Mouse (Mus musculus): Measurements from ENCODE around the gene Lrch4.
A peak's percentile ranks its signal among the peaks of the same experiment; 100 is the strongest.
"Not testable (repeated sequence)": the region's sequence is repeated elsewhere in the genome, so short reads cannot be mapped to it uniquely, and the experiment has no call there.

Lrch4 gene

DNA sequence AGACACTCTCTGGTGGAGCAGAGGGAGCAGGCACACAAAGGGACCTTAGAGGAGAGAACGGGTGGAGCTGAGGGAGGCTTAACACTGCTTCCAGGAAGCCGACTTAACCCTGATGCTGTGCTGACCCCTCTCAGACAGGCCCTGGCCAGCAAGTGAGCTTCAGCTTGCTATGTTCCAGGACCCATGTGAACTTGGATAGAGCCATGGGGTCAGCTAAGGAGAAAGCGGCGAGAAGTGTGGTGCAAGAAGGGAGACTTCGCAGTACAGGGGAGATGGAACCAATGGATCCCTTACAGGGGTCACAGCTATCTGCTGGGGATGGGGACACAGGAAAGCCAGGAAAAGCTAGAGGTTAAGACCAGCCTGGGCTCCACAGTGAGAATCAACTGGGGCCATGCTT lies 15.8 kb upstream of the Lrch4 start:
- no peak for DNase-seq (ENCODE audit: low spot score)

DNA sequence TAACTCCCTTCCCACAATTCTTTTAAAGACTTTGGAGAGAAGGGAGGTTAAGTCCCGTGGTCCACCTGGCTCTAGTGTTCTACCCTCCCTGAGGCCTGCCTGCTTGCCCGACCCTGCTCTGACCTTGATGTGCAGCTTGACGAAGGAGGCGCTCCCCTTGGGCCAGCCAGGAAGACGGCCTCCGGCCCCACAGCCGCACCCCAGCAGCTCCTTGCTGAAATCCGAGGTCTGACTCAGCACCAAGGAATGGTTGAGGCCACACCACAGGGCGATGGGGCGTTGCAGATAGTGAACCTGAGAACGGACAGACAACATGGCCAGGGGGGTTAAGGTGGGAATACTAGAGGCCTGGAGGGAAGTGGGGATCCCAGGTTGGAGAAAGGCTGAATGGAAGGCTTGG lies 15.4 kb upstream of the Lrch4 start, which contains the start of gene Pcolce:
Pcolce (minus strand) TSS at position 235 of the 400 bp plus-strand sequence.
- no peak for DNase-seq (ENCODE audit: low spot score)

DNA sequence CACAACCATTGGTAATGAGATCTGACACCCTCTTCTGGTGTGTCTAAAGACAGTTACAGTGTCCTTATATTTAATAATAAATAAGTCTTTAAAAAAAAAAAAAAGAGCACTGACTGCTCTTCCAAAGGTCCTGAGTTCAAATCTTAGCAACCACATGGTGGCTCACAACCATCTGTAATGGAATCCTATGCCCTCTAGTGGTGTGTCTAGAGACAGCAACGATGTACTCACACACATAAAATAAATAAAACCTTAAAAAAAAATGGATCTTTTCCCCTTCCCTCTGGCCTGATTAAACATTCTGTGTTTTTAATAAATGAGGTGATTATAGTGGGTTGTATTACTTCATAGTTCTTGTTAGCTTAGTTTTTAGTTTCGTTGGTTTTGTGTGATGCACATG lies 14.0 kb upstream of the Lrch4 start:
- DNase-seq (ENCODE audit: low spot score), result not testable (repeated sequence)

DNA sequence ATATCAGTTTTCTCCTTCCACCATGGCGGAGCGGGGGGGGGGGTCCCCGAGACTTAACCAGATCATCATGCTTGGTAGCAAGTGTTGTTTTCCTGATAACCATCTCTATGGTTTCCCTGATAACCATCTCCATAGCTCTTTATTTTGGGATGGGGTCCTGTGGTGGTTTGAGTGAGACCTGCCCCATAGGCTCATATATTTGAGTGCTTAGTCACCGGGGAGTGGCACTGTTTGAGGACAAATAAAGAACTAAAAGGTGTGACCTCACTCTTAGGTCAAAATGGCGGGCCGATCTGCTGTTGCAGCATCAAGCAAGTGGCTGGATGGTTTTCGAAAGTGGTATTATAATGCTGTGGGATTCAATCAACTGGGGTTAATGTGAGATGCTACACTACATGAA lies 13.6 kb upstream of the Lrch4 start:
- DNase-seq (ENCODE audit: low spot score), result no peak

DNA sequence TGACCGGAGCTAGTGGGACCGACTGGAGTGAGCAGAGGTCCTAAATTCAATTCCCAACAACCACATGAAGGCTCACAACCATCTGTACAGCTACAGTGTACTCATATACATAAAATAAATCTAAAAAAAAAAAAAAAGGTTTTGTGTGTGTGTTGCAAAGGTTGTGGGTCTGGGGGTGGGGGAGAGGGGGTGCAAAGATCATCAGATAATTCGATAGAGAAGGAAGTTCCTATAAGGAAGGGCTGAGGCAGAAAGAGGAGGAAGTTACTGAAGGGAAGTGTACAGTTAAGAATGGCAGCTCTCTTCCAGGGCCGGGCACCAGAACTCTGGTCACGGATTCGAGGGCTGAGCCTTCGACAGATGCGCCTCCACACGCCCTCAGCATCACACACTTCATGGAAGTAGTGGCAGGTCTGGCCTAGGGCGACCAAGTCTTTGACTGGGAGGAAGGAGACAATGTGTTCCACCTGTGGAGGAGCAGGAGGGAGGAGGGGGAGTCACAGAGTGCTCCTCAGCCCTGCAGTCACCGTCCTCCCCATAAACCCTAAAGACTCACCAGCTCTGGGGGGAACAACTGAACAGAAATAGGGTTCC lies 4.9 kb upstream of the Lrch4 start:
- DNase-seq (ENCODE audit: low spot score), result no peak

DNA sequence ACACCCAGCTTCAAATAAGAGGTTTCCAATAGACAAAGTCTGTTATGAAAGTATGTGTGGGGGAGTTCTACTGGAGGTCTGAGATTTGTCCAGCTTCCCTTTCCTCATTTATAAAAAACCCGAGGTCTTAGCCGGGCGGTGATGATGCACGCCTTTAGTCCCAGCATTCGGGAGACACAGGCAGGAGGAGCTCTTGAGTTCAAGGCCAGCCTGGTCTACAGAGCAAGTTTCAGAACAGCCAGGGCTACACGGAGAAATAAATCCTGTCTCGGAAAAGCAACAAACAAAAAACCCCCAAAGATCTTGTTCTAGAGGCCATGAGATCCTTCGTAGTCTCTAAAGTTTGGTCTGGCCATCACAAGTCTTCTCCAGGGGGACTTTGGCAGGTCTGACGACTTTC lies 930 bp upstream of the Lrch4 start:
- DNase-seq (ENCODE audit: low spot score), result peak; percentile 61

DNA sequence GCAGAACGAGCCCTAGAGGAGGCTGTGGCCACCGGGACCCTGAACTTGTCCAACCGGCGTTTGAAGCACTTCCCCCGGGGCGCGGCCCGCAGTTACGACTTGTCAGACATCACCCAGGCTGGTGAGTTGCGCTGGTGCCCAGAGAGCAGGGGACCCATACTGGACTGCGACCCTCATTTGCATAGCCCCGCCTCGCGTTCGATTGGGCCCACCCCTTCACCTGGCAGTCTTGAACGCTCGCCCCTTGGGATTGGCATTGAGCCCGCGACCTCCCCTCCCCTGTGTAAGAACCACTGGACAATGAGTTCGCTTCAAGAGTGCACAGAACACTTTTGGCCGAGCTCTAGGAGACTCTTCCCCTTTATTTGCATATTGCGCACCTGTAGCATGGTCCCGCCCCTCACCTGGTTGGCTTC lies 393 bp downstream of the Lrch4 start:
- DNase-seq (ENCODE audit: low spot score), result peak; percentile 71

DNA sequence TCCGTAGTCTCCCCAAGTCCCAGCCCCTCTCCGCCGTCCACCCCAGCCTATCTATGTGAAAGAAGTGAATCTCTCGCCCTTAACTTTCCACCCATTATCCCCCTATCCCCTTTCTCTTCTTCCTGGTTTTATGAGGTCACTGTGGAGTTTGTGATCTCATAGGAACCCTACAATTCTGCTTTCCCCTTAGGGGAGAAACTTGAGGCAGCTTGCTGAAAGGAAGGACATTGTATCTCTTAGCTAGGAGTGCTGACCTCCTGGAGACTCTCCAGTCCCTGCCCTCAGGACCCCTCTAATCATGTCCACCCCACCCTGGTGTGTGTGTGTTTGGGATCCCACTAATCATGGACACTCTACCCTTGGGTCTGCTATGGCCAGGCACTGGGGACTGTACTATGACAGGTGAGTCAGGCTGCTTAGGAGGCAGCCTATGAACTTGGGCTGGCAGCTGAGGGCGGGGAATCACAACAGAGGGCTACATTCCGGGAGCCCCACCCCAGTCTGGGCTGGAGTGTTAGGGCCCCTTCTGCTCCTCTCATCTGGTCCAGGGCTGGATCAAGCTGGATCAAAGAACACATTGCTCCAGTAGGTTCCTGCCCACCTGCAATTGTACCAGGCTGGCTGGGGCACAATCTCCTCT lies 1.1 kb downstream of the Lrch4 start:
- no peak for DNase-seq (ENCODE audit: low spot score)

DNA sequence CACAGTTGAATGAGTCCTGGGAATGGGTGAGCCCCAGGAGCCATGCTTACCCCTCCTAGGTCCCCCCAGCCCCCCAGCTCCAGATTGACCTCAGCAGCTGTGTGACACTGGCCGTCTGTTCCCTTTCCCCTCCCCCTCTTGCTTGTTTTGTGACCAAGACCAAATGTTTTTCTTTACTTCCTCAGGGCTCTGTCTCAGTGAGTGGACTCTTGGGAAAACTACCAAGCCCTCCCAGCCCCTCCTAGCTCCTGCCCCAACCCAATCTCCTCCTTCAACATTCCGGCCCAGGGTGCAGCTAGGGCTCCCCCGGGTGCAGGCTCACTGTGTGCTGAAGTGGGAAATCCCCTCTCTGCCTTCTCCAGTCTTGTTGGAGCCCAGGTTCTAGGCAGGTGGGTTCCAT lies 1.7 kb downstream of the Lrch4 start:
- no peak for DNase-seq (ENCODE audit: low spot score)

DNA sequence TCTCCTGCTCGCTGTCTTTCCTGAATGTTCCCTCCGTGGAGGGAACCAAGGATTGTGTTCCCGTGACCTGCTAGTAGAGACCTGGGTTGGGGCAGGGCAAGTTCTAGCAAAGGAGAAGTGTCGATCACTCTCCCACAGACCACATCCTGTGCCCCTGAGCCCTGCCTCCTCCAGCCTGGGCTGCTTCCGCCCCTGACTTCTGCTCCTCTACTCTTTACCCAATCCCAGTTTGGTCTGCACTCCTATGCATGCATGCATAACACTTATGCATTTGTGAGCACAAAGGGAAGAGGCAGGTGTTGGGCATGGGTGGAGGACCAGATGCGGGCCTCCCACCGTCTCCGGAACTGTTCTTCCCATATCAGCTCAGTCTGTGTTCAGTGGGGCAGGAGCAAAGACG lies 2.2 kb downstream of the Lrch4 start:
- no peak for DNase-seq (ENCODE audit: low spot score)

DNA sequence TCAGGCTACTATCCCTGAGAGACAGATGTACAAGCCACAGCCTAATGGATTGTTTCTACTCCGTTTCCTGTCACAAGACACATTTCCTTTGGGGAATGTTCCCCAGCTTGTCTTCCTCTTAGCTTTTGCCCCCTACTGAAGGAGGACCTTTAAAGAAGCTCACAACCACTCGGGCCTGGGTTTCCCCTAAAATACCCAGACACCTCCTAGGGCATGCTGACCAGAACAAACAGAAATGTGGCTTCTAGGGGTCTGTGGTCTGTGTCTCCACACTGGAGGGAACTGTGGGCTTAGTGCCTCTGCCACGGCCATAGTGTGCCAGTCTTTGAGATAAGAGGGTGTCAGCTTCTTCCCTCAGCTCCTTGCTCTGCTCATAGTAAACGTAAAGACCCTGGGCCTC lies 2.7 kb downstream of the Lrch4 start:
- DNase-seq (ENCODE audit: low spot score), result no peak

DNA sequence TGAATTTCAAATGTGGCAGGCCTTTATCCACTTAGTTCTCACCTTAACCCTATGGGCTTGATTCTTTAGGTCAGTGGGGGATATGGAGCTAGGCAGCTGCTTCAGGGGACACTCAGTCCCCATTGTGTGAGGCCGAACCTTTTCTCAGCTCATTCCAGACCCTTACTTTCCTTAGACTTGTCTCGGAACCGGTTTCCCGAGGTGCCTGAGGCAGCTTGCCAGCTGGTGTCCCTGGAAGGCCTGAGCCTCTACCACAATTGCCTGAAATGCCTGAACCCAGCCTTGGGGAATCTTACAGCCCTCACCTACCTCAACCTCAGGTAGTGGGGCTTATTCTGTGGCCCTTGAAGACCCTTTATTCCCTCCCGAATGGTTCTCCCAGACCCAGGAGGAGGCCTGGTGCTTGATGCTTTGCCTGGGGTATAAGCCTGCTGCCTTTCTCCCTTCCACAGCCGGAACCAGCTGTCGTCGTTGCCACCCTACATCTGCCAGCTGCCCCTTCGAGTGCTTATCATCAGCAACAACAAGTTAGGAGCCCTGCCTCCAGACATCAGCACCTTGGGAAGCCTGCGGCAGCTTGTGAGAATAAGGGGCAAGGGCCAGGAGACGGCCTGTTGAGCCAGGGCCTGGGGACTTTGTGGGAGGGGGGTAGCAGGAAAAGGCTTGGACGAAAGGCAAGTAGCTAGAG lies 4.6 kb downstream of the Lrch4 start:
- no peak for DNase-seq (ENCODE audit: low spot score)

DNA sequence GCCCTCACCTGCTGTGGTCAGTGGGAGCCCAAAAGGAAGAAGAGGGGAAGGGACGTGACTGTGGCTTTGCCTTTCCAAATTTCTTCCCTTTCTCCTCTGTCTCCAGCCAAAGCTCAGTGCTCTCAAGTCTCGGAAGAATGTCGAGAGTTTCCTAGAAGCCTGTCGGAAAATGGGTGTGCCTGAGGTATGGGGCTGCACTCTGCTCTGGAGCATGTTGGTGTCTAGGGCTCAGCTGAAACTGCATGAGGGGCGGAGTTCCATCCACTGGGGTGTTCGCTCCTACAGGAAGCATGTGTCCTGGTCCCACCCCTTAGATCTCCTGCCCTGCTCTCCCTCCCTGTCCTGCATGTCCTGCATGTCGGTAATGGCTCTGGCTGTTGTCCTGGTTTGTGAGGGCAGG lies 10.6 kb downstream of the Lrch4 start:
- DNase-seq (ENCODE audit: low spot score), result no peak

DNA sequence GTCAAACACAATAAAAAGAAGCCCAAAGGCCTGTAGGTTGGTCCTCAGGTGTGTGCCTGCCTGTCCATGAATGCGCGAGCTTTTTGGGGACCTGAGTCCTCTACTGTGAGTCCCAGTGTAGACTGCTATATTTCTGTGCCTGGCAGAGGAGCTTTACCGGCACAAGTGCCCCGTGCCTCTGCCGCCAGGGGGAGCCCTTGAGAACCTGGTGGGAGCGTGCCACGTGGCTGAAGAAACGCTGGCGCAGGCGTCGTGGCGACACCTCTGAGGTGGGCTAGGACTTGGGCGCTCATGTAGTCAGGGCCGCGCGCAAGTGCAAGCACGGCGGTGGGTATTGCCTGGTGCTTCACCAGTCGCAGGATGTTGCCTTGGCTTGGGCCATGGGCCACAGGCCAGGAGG lies 12.1 kb downstream of the Lrch4 start, which contains the start of gene Sap25:
Sap25 (plus strand) TSS at position 281 of the 400 bp plus-strand sequence.
- no peak for DNase-seq (ENCODE audit: low spot score)

DNA sequence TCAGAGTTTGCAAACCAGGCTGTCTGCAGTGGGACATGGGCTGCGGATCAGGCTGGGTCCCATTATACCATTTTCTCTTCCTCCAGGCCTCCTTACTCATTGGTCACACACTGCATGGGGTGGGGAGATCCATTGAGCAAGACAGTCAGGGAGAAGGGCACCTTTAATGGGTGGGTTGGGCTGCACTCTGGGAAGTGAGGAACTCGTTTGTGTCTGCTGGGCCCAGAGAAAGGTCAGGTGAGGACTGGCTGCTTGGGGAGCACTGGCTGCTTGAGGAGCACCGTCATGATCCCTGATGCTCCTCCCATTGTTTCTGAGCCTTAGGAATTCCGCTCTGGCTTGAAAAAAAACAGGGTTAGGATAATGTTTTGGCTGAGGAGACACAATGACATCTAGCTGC lies 14.0 kb downstream of the Lrch4 start:
- DNase-seq (ENCODE audit: low spot score), result no peak

DNA sequence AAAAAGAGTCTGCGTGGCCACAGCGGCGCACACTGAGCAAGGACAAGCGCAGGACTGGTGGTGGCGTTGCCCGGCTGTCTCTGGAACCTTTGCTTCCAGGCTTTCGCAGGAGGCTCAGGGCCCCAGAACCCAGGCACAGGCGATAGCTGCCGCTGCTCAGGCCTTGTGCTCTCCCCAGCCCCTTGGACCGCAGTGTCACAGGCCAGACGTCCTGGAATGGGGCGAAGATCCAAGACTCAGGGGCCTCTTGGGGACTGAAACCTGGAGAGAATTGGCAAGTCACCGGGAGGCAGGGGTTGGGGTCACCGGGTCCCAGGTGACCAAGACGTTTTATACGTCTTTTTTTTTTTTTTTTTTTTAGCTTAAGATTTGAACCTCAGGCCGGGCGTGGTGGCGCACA lies 15.6 kb downstream of the Lrch4 start:
- no peak for DNase-seq (ENCODE audit: low spot score)

DNA sequence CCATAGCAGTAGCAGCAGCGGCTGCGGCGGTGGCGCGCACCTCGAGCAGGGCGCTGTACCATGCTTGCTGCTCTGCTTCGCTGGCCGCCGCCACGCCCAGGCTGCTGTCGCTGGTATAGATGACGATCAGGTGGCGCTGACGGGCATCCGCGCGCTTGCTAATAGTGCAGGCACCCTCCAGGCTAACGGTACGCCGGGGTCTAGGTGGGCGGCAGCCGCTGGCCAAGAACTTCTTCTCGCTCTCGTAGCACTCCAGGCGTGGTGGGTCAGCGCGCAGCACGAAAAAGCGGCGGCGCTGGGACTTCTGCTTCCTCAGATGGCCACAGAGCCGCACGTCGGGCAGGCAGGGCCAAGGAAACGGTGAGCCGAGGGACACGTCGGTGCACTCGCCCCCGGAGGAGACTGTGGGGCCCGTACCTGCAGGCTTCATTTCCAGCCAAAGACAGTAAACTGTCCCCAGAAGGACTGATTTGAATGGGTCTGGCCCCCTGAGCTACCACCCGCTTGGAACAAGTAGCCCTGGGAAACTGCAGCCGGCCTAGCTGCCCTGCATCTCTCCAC lies 16.2 kb downstream of the Lrch4 start:
- DNase-seq (ENCODE audit: low spot score), result peak; percentile 49

DNA sequence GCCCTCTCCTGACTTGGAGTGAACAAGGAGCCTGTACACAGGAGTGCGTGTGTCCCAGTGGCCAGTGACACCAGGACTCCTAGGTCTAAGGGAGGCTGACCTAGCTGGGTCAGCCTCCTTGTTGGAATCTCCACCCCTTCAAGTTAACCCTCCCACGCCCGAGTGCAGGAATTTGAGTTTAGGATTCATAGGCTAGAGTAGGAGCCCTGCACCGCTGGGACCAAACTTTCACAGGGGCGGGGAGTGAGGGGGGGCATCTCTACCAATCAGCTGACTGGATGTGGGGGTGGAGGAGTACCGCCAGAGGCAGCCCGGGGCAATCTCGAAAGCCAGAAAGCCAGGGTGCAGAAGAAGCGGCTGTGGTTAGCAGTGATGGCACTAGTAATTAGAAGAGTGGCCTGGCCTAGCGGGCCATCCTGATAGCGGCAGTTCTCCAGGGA lies 16.8 kb downstream of the Lrch4 start, which contains the start of gene Irs3:
Irs3 (minus strand) TSS at position 63 of the 440 bp plus-strand sequence.
- peak; percentile 65 for DNase-seq (ENCODE audit: low spot score)

DNA sequence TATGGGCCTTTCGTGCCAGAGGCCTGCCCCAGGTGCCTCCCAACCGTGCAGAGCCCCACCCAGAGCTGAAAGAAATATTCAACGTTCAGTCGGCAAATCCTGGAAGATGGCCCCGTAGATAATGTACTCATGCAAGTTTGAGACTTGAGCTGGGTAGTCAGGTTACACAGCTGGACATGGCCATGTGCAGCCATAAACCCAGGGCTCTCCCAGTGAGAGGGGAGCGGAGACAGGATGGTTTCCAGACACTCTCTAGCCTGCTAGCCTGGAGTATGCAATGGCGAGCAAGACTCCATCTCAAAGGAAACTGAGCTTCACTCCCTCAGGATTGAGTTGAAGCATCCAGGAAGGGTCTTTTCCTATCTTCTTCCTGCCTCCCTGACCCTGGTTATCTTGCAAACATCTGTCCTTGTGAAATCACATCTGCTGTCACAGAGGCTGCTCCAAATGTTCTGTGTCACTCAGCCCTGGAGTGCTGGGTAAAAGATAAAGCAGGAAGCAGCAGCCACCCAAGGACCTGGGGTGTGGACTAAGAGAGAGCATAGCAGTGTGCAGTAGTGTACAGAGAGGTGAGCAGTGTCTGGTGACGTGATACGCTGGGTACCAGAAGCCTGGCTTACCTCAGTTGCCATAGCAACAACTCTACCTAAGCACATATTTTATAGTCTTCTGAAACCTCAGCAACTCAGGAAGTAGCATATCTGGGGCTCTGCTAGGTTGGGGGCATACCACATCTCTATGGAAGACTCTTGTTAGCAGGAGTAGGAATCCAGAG lies 19.1 kb downstream of the Lrch4 start:
- DNase-seq (ENCODE audit: low spot score), result peak; percentile 90

DNA sequence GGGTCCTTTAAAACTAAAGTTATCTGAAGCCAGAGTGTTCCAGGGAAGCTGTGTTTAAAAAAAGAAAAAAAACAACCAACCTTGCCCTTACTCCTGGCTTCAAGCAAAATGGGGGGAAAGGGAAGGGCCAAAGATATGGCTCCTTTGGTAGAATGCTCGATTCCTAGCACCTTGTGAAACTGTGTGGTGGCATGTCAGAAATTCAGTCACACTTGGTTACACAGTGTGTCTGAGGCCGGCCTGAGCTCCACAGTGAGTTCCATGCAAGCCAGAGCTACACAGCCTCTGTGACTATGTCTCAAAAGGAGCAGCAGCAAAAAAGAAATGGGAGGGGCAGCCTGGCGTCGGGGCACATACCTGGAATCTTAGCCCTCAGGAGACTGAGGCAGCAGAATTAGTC lies 20.3 kb downstream of the Lrch4 start:
- DNase-seq (ENCODE audit: low spot score), result no peak

DNA sequence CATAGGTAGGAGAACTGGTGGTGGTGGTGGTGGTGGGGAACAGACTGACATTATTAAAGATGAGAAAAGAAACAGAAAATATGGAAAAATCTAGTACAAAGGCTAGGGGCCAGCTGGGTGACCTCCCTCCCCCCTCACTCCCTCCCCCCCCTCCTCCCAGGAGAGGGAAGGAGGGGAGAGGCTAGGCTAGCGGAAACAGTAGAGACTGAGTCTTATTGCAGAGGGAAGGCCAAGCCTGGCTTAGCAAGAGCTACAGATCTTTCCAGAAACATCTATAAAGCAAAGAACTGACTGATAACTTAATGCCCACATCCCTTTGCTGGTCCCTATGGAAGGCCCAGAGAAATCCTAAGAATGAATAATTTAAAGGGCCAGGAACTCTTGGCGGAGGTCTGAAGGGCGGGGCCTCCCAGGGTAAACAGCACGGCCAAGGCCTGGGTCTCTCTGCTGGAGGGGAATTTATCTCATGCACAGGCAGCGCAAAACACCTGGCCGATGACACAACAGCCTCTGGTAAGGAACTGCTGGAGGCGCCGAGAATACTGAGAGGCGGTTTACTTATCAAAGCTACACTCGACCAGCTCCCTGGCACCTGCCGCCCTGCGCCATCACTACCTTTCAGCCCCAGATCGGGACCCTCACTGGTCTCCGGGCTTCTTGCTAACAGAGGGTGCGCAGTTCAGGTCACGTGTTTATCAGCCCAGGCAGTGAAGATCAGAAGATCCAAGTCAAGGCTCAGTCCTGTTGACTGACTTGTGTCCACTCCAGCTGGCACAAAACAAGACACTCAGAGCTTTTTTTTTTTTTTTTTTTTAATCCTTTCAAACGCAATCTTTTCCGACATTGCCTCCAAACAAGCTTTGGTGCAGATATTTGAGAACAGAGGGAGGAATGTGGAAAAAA lies 21.0 kb downstream of the Lrch4 start:
- no peak for DNase-seq (ENCODE audit: low spot score)
